Mouse (Mus musculus) CH12.LX (cell line): ENCODE measurements at regions not wholly inside any gene's neighbourhood (a gene's known extent, or its start where the extent isn't known, plus 50 kb on each side); places are given as distances from the start of the nearest gene placed in this dataset.
A peak's percentile ranks its signal among the peaks of the same experiment; 100 is the strongest.

Experiments used
- DNase-seq: peaks from one replicate; pipeline ENCODE4 v3.0.0-alpha.2; 2013; ENCODE audit errors: extremely low read depth
- H3K27ac ChIP-seq: 2 replicates; pipeline ENCODE4 v1.5.1; 2012; ENCODE audit warnings: low read depth, mild to moderate bottlenecking, control low read depth, moderate library complexity; ENCODE audit not compliant: insufficient read depth
- H3K27me3 ChIP-seq: replicated peaks from 2 replicates; pipeline ENCODE3; 2012; ENCODE audit warnings: inconsistent platforms
- H3K36me3 ChIP-seq, 2 experiments: replicated peaks in 1 of 2; 2 replicates each; pipeline versions ENCODE3 to v1.6.1; 2012; ENCODE audit warnings: inconsistent platforms in 1 of 2, low read length in 1 of 2, mild to moderate bottlenecking in 1 of 2, mixed read lengths in 1 of 2, moderate library complexity in 1 of 2; ENCODE audit not compliant: control insufficient read depth in 1 of 2, insufficient read depth in 1 of 2
- H3K4me1 ChIP-seq, 2 experiments: 2 replicates each; pipeline ENCODE4 v1.6.1; 2012; ENCODE audit warnings: inconsistent platforms in 1 of 2, moderate library complexity in 1 of 2; ENCODE audit not compliant: insufficient read depth in 2 of 2, control insufficient read depth in 1 of 2
- H3K4me2 ChIP-seq: 2 replicates; pipeline ENCODE4 v1.6.1; 2012; ENCODE audit warnings: low read depth, mild to moderate bottlenecking, control low read depth; ENCODE audit not compliant: poor library complexity, insufficient read depth, severe bottlenecking
- H3K4me3 ChIP-seq, 3 experiments: fragments of 150-350 bp in 1 of 3; sonication (generic) in 1 of 3; replicated peaks in 1 of 3; 2 replicates each; pipeline versions ENCODE3 to v1.5.1; 2011 to 2012; ENCODE audit warnings: low read depth in 2 of 3, low read length in 2 of 3, mild to moderate bottlenecking in 2 of 3, moderate library complexity in 2 of 3, control low read depth in 1 of 3, improper control_type of control experiment in 1 of 3, inconsistent platforms in 1 of 3, mixed read lengths in 1 of 3; ENCODE audit not compliant: poor library complexity in 1 of 3
- H3K79me2 ChIP-seq: replicated peaks from 2 replicates; pipeline ENCODE4 v1.6.1; 2012; ENCODE audit warnings: mild to moderate bottlenecking, moderate library complexity; ENCODE audit not compliant: control insufficient read depth, poor library complexity, insufficient read depth, severe bottlenecking; ENCODE audit errors: extremely low read depth
- H3K9ac ChIP-seq: 2 replicates; pipeline ENCODE4 v1.6.1; 2012; ENCODE audit warnings: low read depth, mild to moderate bottlenecking, control low read depth, moderate library complexity; ENCODE audit not compliant: insufficient read depth
- H3K9me3 ChIP-seq: replicated peaks from 2 replicates; pipeline ENCODE3; 2012; ENCODE audit warnings: low read length, inconsistent platforms, mixed read lengths
- BHLHE40 ChIP-seq: IDR thresholded peaks from 2 replicates; pipeline ENCODE4 v1.6.1; 2011; ENCODE audit warnings: mild to moderate bottlenecking, low read depth, low read length, improper control_type of control experiment
- CHD1 ChIP-seq: IDR thresholded peaks from 2 replicates; pipeline ENCODE4 v1.6.1; 2012; ENCODE audit warnings: low read depth, low read length, improper control_type of control experiment, inconsistent platforms
- CTCF ChIP-seq, 2 experiments: IDR thresholded peaks in 1 of 2; conservative IDR thresholded peaks in 1 of 2; 2 replicates each; pipeline ENCODE4 v1.5.1; 2011 to 2012; ENCODE audit warnings: low read depth in 2 of 2, low read length in 2 of 2, improper control_type of control experiment in 1 of 2, inconsistent platforms in 1 of 2, mild to moderate bottlenecking in 1 of 2, moderate library complexity in 1 of 2
- E2F4 ChIP-seq: IDR thresholded peaks from 2 replicates; pipeline ENCODE4 v1.6.1; 2011; ENCODE audit warnings: low read depth, low read length, improper control_type of control experiment; ENCODE audit not compliant: insufficient replicate concordance
- ELF1 ChIP-seq: IDR thresholded peaks from 2 replicates; pipeline ENCODE4 v1.6.1; 2014; ENCODE audit warnings: low read depth, mild to moderate bottlenecking, inconsistent platforms, low read length, improper control_type of control experiment
- EP300 ChIP-seq: IDR thresholded peaks from 2 replicates; pipeline ENCODE4 v1.6.1; 2011; ENCODE audit warnings: low read length, improper control_type of control experiment
- ETS1 ChIP-seq: conservative IDR thresholded peaks from 2 replicates; pipeline ENCODE4 v1.6.1; 2012; ENCODE audit warnings: low read depth, mild to moderate bottlenecking, inconsistent platforms, low read length, improper control_type of control experiment, moderate library complexity
- GABPA ChIP-seq: IDR thresholded peaks from 2 replicates; pipeline ENCODE4 v1.6.1; 2012; ENCODE audit warnings: low read depth, low read length, improper control_type of control experiment, inconsistent platforms; ENCODE audit not compliant: insufficient replicate concordance
- IRF4 ChIP-seq: IDR thresholded peaks from 2 replicates; pipeline ENCODE4 v1.6.1; 2014; ENCODE audit warnings: low read depth, mild to moderate bottlenecking, inconsistent platforms, low read length, improper control_type of control experiment
- JUN ChIP-seq: IDR thresholded peaks from 2 replicates; pipeline ENCODE4 v1.6.1; 2011; ENCODE audit warnings: low read depth, mild to moderate bottlenecking, low read length, improper control_type of control experiment, moderate library complexity; ENCODE audit not compliant: insufficient read depth
- KAT2A ChIP-seq: IDR thresholded peaks from 2 replicates; pipeline ENCODE4 v1.6.1; 2012; ENCODE audit warnings: low read length, improper control_type of control experiment, inconsistent platforms; ENCODE audit not compliant: insufficient replicate concordance
- MAFK ChIP-seq: IDR thresholded peaks from 2 replicates; pipeline ENCODE4 v1.6.1; 2011; ENCODE audit warnings: low read length, improper control_type of control experiment; ENCODE audit not compliant: insufficient replicate concordance
- MAX ChIP-seq: IDR thresholded peaks from 2 replicates; pipeline ENCODE4 v1.6.1; 2011; ENCODE audit warnings: low read length, improper control_type of control experiment
- MEF2A ChIP-seq: IDR thresholded peaks from 2 replicates; pipeline ENCODE4 v1.6.1; 2014; ENCODE audit warnings: low read depth, mild to moderate bottlenecking, inconsistent platforms, low read length, improper control_type of control experiment, borderline replicate concordance
- NELFE ChIP-seq: IDR thresholded peaks from 2 replicates; pipeline ENCODE4 v1.6.1; 2011; ENCODE audit warnings: low read depth, low read length, improper control_type of control experiment
- SIN3A ChIP-seq: IDR thresholded peaks from 2 replicates; pipeline ENCODE4 v1.6.1; 2012; ENCODE audit warnings: low read length, improper control_type of control experiment, inconsistent platforms
- TCF12 ChIP-seq: IDR thresholded peaks from 2 replicates; pipeline ENCODE4 v1.6.1; 2014; ENCODE audit warnings: low read depth, mild to moderate bottlenecking, inconsistent platforms, low read length, improper control_type of control experiment
- UBTF ChIP-seq: IDR thresholded peaks from 2 replicates; pipeline ENCODE4 v1.6.1; 2012; ENCODE audit warnings: low read depth, mild to moderate bottlenecking, inconsistent platforms, low read length, improper control_type of control experiment, moderate library complexity
- USF2 ChIP-seq: conservative IDR thresholded peaks from 2 replicates; pipeline ENCODE4 v1.6.1; 2011; ENCODE audit warnings: low read depth, low read length, improper control_type of control experiment
- dilution Hi-C: fragments of 300-500 bp; cut with MboI; formaldehyde crosslinking; loops from 2 replicates; pipeline ENCODE4 v1.14.3; 2020; ENCODE audit warnings: low sequenced_read_pairs; ENCODE audit not compliant: extremely low pct_unique_long_range_greater_than_20kb, extremely low pct_ligation_motif_present
- in situ Hi-C: fragments of 300-500 bp; cut with MboI; formaldehyde crosslinking; loops from 3 replicates; pipeline ENCODE4 v1.14.3; 2019; ENCODE audit warnings: low sequenced_read_pairs, low pct_ligation_motif_present, low pct_unique_long_range_greater_than_20kb, mixed read lengths

GRCm38 (mm10) chr4:53949164-53949563, 123.3 kb downstream of the Tmem38b start:
- no peak overlapping the region for H3K27ac ChIP-seq
- TF ChIP-seq NELFE, result no peak
- TF ChIP-seq CTCF (conservative IDR thresholded peaks at IDR 0.05 in 1 of 2, IDR thresholded peaks at IDR 0.05 in 1 of 2; ENCODE audit: low read depth in 2 of 2, low read length in 2 of 2), result no peak
- 0 out of 2 replicates have a peak, but pooled peaks have one; percentile 22 for TF ChIP-seq JUN
- 0 out of 2 replicates have a peak, but pooled peaks have one; percentile 8 for TF ChIP-seq MAFK
- TF ChIP-seq BHLHE40, result peak; percentile 7; the same call in 1 of the 2 replicates
- TF ChIP-seq ETS1, result peak; percentile 43
- TF ChIP-seq SIN3A, result no peak
- no peak for TF ChIP-seq KAT2A
- peak; percentile 63; the same call in 1 of the 2 replicates for TF ChIP-seq EP300
- peak; percentile 93 for TF ChIP-seq MEF2A
- TF ChIP-seq ELF1, result no peak
- no peak for TF ChIP-seq GABPA
- TF ChIP-seq IRF4, result peak; percentile 50
- no peak for TF ChIP-seq TCF12
- TF ChIP-seq, all 38 proteins: peak for 7
- Histone ChIP-seq H3K79me2 (no peaks in the 10 kb centered on the region), H3K9ac (no peak overlapping the region; the same call in 1 of the 2 replicates), H3K4me3 (no peak overlapping the region), H3K4me2 (peak overlapping the region; percentile 50; the same call in 1 of the 2 replicates), H3K9me3 (no peaks in the 10 kb centered on the region), H3K27me3 (no peaks in the 10 kb centered on the region), H3K36me3 (no peaks in the 10 kb centered on the region), H3K4me1 (peaks cover 4 to 11% of the 10 kb centered on the region in 2 experiments; a peak in 3 of 4 replicates)
- DNase-seq, result peak; percentile 34
- dilution Hi-C loops, result no loop called here
- in situ Hi-C loops, result no loop called here

- Histone ChIP-seq H3K4me2 (0 out of 2 replicates have a peak overlapping the region, but pooled peaks have one; percentile 32), H3K9ac (no peak overlapping the region), H3K9me3 (no peaks in the 10 kb centered on the region), H3K79me2 (no peaks in the 10 kb centered on the region), H3K4me3 (no peak overlapping the region), H3K27ac (no peak overlapping the region), H3K36me3 (no peaks in the 10 kb centered on the region), H3K4me1 (peaks cover 4 to 11% of the 10 kb centered on the region in 2 experiments; a peak in 3 of 4 replicates), H3K27me3 (no peaks in the 10 kb centered on the region)
- DNase-seq, result no peak
- in situ Hi-C loops (loop anchor here (25.0 kb wide), 1 partner anchor 337 kb away; no protein-coding TSS in a partner anchor), dilution Hi-C loops (no loop called here)
- TF ChIP-seq MAX (no peak), TCF12 (no peak), KAT2A (no peak), UBTF (no peak), CHD1 (no peak), E2F4 (no peak), GABPA (no peak), USF2 (no peak)
Measured at GRCm38 (mm10) chr4:53950496-53950895, 124.7 kb downstream of the Tmem38b start.
